Mouse (Mus musculus): ENCODE data around the gene Galnt10. TPM values are rescaled to one million over a fixed set of nuclear protein-coding genes. Genes with fewer than 3 reads are reported as not detected.
A peak's percentile ranks its signal among the peaks of the same experiment; 100 is the strongest.

Gene Galnt10
- total RNA-seq, 2 experiments from 2014 or later = 9.0 to 11.1 TPM

DNA sequence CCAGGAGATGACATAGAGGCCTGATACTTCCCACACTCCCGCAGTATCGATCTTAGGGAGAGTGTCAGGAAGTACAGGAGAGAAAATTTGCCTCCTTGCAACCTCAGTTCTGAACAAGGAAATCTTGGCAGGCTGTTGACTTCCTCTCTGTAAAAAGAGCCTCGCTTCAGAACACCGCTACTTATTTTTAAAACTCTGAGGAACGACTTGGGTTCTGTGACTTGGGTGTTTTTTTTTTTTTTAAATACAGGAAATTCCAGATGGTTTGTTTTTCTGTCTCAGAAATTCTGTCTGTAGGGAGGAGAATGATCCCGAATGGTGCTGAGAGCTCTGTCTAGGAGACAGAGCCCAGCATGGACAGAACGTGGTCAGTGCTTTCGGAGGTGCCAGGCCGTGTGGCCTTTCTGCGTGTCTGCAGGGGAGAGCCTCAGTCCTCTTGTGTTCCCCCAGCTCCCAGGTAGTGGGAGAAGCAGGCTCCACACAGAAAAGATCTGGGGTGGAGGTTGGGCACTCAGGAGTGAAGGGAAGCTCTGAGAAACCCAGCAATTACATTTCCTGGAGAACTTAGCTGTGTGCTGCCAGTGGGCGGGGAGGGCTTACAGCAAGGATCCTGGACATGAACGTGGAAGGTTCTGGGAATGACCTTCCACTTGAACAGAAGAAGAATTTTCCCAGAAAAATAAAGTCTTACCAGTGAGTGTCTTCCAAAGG is 28.9 kb downstream of the Galnt10 start:
- intact Hi-C loops (cut with DNase I) = no loop called here
- peak; percentile 34 to 47 for DNase-seq (ENCODE audit: extremely low spot score in 1 of 2, low spot score in 2 of 2)

GRCm38 (mm10) chr11:57677261-57677660 is 32.0 kb downstream of the Galnt10 start:
- no peak for DNase-seq (ENCODE audit: extremely low spot score in 1 of 2, low spot score in 2 of 2)
- intact Hi-C loops (cut with DNase I) = no loop called here

GRCm38 (mm10) chr11:57682589-57682988 is 37.3 kb downstream of the Galnt10 start:
- DNase-seq (ENCODE audit: extremely low spot score in 1 of 2, low spot score in 2 of 2) = no peak
- intact Hi-C loops (cut with DNase I) = no loop called here

- intact Hi-C loops (cut with DNase I) = no loop called here
- DNase-seq (ENCODE audit: extremely low spot score in 1 of 2, low spot score in 2 of 2) = no peak
Observed at GRCm38 (mm10) chr11:57683125-57683524, 37.9 kb downstream of the Galnt10 start.

GRCm38 (mm10) chr11:57683931-57684330 is 38.7 kb downstream of the Galnt10 start:
- intact Hi-C loops (cut with DNase I) = no loop called here
- DNase-seq (ENCODE audit: extremely low spot score in 1 of 2, low spot score in 2 of 2) = no peak

GRCm38 (mm10) chr11:57684891-57685290 is 39.6 kb downstream of the Galnt10 start:
- intact Hi-C loops (cut with DNase I) = no loop called here
- no peak for DNase-seq (ENCODE audit: extremely low spot score in 1 of 2, low spot score in 2 of 2)

DNA sequence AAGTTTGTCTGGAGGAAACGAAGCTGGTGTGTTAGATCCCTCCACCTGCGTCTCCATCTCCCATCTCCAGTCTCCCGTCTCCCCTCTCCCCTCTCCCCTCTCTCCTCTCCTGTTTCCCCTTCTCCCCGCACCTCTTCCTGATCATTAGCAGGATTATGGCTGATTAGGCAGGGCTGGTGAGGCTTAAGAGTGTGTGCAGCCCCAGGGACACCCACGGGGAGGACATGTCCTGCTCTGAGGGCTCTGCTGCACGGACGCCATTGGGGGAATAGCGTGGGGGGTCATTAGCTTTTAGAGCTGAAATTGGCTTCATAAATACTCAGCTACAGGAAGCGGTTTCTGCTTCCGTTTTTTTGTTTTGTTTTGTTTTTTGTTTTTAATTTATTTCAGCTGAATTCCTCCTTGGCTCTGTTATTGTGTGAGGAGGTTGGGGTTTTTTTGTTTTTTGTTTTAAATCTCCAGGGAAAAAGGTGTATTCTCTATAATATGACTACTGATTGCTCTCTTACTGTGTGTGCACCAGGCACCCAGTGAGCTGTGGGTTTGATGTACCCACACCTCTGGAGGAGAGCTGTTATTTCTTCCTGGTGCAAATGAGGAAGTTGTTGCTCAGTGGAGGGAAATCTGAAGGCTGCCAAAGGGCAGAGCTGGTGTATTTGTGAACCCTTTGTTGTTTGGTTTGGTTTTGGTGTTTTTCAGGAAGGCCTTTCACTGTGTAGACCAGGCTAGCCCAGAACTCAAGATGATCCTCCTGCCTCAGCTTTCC is 40.6 kb downstream of the Galnt10 start:
- no peak for DNase-seq (ENCODE audit: extremely low spot score in 1 of 2, low spot score in 2 of 2)
- intact Hi-C loops (cut with DNase I) = no loop called here

DNA sequence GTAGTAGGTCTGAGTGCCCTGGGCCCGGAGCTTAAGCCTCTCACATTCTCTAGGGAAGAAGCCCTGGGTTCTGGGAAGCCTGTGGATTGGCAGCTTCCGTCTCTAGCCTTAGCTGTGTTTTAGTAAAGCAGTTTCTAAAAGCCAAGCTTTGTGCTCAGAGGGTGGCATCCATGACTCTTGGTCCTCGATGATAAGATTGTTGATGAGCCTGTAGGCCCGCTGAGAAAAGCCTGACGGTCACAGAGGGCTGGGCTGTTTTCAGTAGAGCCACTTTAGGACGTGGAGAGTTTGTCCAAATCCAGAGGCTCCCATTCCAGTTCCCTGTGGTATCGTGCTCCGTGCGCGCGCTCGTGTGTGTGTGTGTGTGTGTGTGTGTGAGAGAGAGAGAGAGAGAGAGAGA is 41.6 kb downstream of the Galnt10 start:
- intact Hi-C loops (cut with DNase I) = no loop called here

GRCm38 (mm10) chr11:57687258-57687657 is 42.0 kb downstream of the Galnt10 start:
- DNase-seq (ENCODE audit: extremely low spot score in 1 of 2, low spot score in 2 of 2) = no peak
- intact Hi-C loops (cut with DNase I) = no loop called here

More for the DNA sequence above, 41.6 kb downstream of the Galnt10 start:
- DNase-seq (ENCODE audit: extremely low spot score in 1 of 2, low spot score in 2 of 2) = no peak

GRCm38 (mm10) chr11:57688179-57688929 is 43.1 kb downstream of the Galnt10 start:
- intact Hi-C loops (cut with DNase I) = no loop called here

GRCm38 (mm10) chr11:57689811-57690210 is 44.6 kb downstream of the Galnt10 start:
- DNase-seq (ENCODE audit: extremely low spot score in 1 of 2, low spot score in 2 of 2) = no peak
- intact Hi-C loops (cut with DNase I) = no loop called here

More at GRCm38 (mm10) chr11:57688179-57688929, 43.1 kb downstream of the Galnt10 start:
- no peak for DNase-seq (ENCODE audit: extremely low spot score in 1 of 2, low spot score in 2 of 2)

GRCm38 (mm10) chr11:57690836-57691235 is 45.6 kb downstream of the Galnt10 start:
- DNase-seq (ENCODE audit: extremely low spot score in 1 of 2, low spot score in 2 of 2) = no peak

GRCm38 (mm10) chr11:57691939-57692338 is 46.7 kb downstream of the Galnt10 start:
- DNase-seq (ENCODE audit: extremely low spot score in 1 of 2, low spot score in 2 of 2) = no peak
- intact Hi-C loops (cut with DNase I) = no loop called here

More at GRCm38 (mm10) chr11:57690836-57691235, 45.6 kb downstream of the Galnt10 start:
- intact Hi-C loops (cut with DNase I) = no loop called here

DNA sequence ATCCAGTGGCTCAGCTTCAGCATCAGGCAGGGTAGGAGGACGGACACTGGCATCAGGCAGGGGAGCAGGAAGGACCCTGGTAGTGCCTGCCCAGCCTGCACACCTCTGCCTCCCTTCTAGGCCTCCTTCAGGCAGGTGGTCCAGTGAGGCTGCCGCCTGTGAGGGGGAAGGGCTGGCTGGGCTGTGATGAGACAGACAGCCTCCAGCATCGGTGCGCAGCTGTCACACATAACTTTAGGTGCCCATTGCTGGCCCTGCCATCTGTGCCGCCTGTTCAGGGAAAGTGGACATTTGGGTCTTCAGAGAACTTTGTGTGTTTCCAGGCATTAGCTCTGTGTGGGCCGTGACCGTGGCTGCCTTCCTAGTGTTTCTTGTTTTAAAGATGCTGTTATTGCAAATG is 47.5 kb downstream of the Galnt10 start:
- intact Hi-C loops (cut with DNase I) = no loop called here
- DNase-seq (ENCODE audit: extremely low spot score in 1 of 2, low spot score in 2 of 2) = no peak

- DNase-seq (ENCODE audit: extremely low spot score in 1 of 2, low spot score in 2 of 2) = no peak
- intact Hi-C loops (cut with DNase I) = no loop called here
Observed at GRCm38 (mm10) chr11:57694486-57694885, 49.2 kb downstream of the Galnt10 start.

DNA sequence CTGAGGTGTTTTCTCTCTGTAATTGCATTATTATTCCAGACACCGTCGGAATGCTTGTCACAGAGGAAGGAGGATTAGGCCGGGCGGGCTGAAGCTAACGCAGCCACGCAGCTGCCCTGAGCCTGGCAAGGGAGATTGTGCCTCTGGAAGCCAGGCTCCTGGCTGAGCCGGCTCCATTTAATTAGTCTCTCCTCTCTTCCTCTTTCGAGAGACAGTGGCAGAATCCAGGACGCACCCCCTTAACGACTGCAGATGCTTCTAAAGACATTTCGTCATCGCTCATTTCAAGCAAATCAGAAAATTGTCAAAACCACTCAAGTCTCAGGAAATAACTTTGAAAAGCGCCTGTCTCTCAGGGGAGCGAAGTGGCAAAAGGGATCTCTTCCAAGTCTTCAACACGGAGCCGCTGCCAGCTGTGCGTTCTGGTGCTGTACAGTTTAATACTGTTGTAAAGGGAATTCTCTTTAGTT is 51.0 kb downstream of the Galnt10 start:
- DNase-seq (ENCODE audit: extremely low spot score in 1 of 2, low spot score in 2 of 2) = no peak
- intact Hi-C loops (cut with DNase I) = no loop called here

- DNase-seq (ENCODE audit: extremely low spot score in 1 of 2, low spot score in 2 of 2) = peak in 1 of 2 experiments; percentile 47
- intact Hi-C loops (cut with DNase I) = no loop called here
Observed at GRCm38 (mm10) chr11:57696807-57697251, 51.6 kb downstream of the Galnt10 start.

GRCm38 (mm10) chr11:57700114-57700513 is 54.9 kb downstream of the Galnt10 start:
- intact Hi-C loops (cut with DNase I) = loop anchor here (5.0 kb wide), 1 partner anchor 53 kb away; the partner anchor contains the start of gene Galnt10
- no peak for DNase-seq (ENCODE audit: extremely low spot score in 1 of 2, low spot score in 2 of 2)
